Mouse (Mus musculus) retina, adult 2 months (tissue): ENCODE data around the gene Mydgf.

Source experiments
- DNase-seq: peaks from one replicate; pipeline ENCODE4 v3.0.0-alpha.2; 2012; ENCODE audit warnings: low read depth, low spot score

The Mydgf gene

DNA sequence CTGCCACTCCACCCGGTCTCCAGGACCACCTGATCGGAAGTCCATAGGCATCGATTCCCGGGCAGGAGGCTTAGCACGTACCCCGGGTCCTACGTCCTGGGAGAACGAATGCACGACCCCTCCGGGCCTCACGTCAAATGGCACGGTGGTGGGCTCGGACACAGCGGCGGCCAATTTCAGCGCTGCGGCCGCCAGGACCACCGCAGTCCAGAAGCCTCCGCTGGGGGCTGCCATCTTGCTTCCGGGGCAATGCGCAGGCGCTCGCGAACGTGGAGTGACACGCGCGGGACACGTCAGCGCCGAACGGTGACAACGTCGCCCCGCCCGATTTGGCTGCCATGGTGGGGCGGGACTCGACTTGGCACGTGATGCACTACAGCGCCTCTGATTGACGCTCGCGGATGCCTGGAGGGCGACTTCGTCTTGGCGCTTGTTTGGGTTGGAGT, at the start of gene Mydgf:
Mydgf (minus strand) TSS at position 263 of the 446 bp plus-strand sequence.
- peak; percentile 83 for DNase-seq

DNA sequence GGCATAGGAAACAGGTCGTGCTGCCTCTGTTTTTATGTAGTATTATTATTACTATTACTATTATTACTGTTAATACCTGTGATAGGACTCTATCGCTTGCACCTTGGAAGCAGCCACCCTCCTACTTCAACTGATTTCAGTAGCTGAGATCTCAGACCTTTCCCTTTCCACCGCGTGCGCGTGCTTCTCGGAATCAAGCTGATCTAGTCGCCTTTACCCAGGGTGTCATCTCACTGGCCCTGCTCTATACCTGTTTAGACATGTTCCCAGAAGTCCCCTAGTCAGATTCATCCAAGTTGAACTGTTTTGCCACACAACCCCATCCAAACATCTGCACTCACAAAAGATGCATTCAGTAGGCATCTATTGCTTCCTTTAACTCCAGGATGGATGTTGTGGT, 49.7 kb upstream of the Mydgf start:
- DNase-seq: no peak

- no peak for DNase-seq
These were observed 46.2 kb upstream of the Mydgf start for GRCm38 (mm10) chr17:56229943-56230342.

GRCm38 (mm10) chr17:56226566-56226965, 42.8 kb upstream of the Mydgf start:
- DNase-seq: no peak

DNA sequence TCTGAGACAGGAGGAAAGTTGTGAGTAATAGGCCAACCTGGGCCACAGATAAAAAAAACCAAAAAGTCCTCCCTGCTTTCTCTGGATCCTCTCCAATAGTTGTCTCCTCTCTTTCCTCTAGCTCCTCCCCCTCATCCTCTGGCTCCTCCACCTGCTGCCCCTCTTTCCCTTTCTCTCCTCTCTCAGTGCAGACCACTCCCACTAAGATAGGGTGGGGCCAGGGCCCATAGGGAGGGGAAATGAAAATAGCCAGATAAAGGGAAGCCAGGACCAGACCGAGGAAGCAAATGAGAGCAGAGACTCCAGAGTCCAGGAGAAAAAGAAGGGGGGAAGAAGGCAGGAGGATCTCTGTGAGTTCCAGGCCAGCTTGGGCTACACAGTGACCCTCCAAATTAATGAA, 41.2 kb upstream of the Mydgf start:
- no peak for DNase-seq

DNA sequence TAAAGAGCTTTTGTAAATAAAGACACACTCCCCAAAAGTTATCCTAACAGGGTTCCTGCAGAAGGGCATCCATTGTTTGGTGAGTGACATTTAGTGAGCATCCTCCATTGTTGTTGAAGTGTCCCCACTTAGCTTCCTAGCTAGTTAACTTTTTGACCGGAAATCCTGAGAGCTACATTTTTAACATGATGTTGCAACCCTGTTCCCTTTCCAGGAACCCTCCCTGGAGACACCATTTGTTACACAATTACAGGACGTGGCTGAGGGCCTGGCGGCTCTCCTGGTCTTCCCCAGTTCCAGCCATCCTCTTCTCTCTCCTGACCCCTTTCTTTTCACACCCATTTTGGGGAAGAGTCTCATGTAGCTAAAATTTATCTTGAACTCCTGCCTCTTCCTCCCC, 36.1 kb upstream of the Mydgf start:
- no peak for DNase-seq

DNA sequence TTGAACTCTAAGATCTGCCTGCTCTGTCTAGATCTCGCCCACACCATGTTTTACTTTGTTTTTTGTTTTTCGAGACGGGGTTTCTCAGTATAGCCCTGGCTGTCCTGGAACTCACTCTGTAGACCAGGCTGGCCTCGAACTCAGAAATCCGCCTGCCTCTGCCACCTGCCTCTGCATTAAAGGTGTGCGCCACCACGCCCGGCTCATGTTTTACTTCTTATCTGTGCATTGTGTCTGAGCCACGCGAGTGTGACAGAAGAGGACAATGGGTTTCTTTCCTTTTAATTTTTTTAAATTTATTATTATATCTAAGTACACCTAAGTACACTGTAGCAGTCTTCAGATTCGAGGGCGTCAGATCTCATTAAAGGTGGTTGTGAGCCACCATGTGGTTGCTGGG, 35.5 kb upstream of the Mydgf start:
- DNase-seq: no peak

- DNase-seq: peak; percentile 91
These were observed 34.9 kb upstream of the Mydgf start, which contains the start of gene Dpp9 for GRCm38 (mm10) chr17:56218377-56219191. Gene Dpp9 (minus strand): TSS chr17:56218905.

- no peak for DNase-seq
These were observed 34.0 kb upstream of the Mydgf start for GRCm38 (mm10) chr17:56217670-56218069.

- DNase-seq: no peak
These were observed 30.5 kb upstream of the Mydgf start for GRCm38 (mm10) chr17:56214229-56214628.

DNA sequence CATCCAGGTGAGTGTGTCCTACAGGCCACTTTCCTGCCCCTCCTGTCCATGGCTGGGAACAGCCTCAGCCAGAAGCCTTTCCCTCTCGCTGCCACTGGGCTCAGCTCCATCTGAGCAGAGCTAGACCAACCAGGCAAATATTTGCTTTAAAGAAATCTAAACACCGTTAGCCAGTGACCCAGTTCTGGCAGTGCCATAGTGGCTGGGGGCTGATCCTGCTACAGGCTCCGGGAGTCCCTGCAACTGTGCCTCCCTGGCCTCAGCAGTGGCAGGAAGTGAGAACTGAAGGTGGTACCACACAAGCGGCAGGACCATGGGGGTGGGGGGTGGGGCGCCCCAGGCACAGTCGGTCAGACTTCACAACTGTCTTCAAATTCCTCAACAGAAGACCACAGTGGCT, 29.0 kb upstream of the Mydgf start:
- DNase-seq: no peak

DNA sequence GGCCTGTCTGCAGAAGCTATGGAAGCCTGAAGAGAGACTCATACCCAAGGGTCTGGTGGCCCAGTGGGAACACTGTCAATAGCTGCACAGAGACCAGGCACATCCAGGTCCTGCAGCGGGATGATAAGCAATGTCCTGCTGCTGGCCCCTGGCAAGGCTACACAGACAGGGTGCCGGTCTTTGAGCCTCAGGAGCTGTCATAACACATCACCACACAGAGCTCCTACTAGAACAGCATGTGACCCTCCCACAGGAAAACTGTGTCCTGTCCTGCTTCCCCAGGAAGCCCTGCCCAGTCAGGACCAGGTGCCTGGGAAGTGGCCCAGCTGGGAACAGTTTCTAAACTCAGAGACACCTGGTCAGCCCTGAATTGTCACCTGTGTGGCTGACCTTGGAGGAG, 27.4 kb upstream of the Mydgf start:
- no peak for DNase-seq

GRCm38 (mm10) chr17:56208821-56209220, 25.1 kb upstream of the Mydgf start:
- no peak for DNase-seq

DNA sequence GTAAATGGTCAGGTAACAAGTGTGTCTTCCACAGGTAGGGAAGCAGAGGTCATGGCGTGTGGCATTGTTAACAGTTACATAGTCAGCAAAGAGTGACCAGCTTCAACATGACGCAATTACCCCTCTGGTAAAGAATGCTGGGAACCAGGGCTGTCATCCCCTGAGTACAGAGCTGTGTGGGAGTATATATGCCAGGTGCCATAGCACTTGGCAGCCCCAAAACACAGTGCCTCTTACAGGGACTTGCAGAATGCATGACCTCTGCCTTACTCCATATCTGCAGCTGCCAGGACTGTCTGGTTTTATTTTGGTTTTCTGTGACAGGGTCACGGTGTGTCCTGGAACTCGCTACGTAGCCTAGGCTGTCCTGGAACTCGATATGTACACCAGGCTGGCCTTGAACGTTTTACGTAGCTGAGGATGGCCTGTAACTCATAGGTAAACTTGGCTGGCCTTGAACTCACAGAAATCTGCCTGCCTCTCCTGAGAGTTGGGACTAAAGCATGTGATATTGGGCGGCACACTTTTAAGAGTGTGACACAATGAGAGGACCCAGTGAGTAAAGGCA, 24.3 kb upstream of the Mydgf start:
- DNase-seq: no peak

DNA sequence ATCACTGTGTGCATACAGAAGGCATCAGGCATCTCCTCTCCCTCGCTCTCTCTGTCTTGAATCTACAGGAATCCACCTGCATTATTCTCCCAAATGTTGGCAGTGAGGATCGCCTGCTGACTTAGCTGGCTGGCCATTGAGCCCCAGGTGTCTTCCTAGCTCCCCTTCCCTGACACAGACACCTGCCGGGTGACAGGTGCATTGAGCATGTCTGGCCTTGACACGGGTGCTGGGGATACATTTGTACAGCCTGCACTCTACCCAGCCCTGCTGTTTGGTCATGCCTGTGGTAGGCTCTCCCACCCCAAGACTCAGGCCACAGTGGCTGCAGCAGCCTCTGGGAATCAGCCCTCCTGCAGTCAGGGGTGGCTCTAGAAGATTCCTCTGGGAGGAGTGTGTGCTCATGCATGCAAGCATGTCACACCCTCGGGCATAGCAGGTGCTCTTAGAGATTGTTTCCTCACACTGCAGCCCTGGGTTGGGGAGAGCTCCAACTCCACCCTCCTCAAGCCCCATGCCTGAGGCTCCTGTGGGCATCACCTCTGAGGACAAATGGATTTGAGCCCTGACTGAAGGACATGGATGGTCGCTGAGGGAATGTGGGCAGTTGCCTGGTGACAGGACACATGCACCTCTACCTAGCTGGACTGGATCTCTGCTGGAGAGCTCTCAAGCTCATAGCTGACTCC, 23.4 kb upstream of the Mydgf start:
- DNase-seq: no peak

DNA sequence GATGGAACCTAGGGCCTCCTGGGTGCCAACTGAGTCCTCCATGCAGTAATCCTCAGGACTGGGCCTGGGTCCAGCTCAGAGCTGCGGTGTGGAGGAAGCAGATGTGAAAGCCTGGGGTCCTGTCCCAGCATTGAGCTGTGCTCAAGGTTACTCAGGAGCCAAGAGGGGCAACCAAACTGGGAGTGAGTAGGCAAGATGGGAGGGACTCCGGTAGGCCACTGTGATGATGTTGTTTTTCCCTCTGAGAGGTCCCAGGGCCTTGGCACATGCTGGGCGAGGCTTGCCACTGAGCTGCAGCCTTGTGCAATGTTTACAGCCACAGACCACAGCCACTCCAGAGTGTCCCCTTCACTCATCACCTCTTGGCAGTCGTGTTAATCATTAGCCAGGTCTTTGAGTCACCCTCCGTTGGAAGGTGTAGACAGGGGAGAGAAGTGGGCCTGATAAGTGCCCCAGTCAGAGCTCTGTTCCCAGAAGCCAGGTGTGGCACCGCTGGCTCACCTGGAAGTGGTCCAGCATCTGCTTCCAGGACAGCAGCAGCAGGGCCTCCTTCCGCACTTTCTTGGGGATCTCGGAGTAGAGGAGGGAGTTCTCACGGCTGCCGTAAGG, 22.7 kb upstream of the Mydgf start:
- DNase-seq: no peak

- no peak for DNase-seq
These were observed 20.0 kb upstream of the Mydgf start for GRCm38 (mm10) chr17:56203729-56204128.

- no peak for DNase-seq
These were observed 18.8 kb upstream of the Mydgf start for GRCm38 (mm10) chr17:56202476-56202875.

DNA sequence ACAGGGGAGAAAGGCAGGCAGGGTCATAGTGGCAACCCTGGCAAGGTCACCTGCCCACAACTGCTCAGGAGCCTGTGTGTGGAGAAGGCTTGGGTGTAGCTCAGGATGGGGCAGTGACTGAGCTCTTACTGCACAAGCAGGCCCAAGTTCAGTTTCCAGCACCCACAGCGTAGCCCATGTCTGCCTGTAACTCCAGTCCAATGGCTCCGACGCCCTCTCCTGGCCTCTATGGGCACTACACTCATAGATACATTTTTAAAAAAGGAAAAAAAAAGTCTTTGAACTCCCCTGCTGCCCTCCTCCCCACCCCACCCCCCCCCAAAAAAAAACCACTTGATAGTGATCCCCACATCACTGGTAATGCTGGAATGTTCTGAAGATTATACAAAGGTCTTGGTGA, 17.9 kb upstream of the Mydgf start:
- DNase-seq: no peak

GRCm38 (mm10) chr17:56200586-56200985, 16.9 kb upstream of the Mydgf start:
- no peak for DNase-seq

- DNase-seq: no peak
These were observed 13.1 kb upstream of the Mydgf start for GRCm38 (mm10) chr17:56196860-56197259.

DNA sequence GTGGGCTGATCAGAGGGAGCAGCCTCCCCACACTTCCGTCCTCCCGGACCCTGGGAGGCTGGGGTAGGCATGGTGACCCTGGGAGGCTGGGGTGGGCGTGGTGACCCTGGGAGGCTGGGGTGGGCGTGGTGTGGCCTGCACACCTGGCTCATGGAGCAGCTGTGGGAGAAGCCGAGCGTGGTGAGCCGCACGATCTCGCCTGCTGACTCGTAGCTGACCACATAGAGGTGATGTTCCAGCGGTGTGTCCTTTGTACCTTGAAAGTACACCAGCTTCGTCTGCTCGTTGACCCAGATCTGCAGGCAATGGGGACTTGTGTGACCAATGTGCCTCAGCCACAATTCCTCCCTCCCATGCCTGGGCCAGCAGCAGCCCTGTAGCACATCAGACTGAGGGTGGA, 11.0 kb upstream of the Mydgf start:
- DNase-seq: no peak
